Mouse (Mus musculus) lung, postnatal 0 days (tissue): ENCODE results near the gene Hdac7. TPM values are rescaled to one million over a fixed set of nuclear protein-coding genes. Genes with fewer than 3 reads are reported as not detected.

ENCODE experiments used
- ATAC-seq: fragments of 200-750 bp; cut with Nextera tagmentation; 2 replicates; pipeline ENCODE4 v1.8.0; 2017; ENCODE audit warnings: moderate library complexity
- DNase-seq: peaks from one replicate; pipeline ENCODE4 v3.0.0-alpha.2; 2016; ENCODE audit warnings: low spot score
- H3K27ac ChIP-seq: fragments of 300-500 bp; sonication (generic); 2 replicates; pipeline ENCODE4 v1.5.1; 2014; ENCODE audit warnings: antibody characterized with exemption, mild to moderate bottlenecking, low read length, mixed read lengths
- H3K27me3 ChIP-seq: fragments of 300-500 bp; sonication (generic); replicated peaks from 2 replicates; pipeline ENCODE4 v1.6.1; 2014; ENCODE audit warnings: low read length, mixed read lengths; ENCODE audit not compliant: insufficient read depth
- H3K36me3 ChIP-seq: fragments of 300-500 bp; sonication (generic); 2 replicates; pipeline ENCODE4 v1.6.1; 2014; ENCODE audit warnings: low read length, mixed read lengths; ENCODE audit not compliant: insufficient read depth
- H3K4me1 ChIP-seq: fragments of 300-500 bp; sonication (generic); 2 replicates; pipeline ENCODE4 v1.6.1; 2014; ENCODE audit warnings: antibody characterized with exemption, low read depth, low read length, mixed read lengths; ENCODE audit not compliant: insufficient read depth
- H3K4me2 ChIP-seq: fragments of 300-500 bp; sonication (generic); replicated peaks from 2 replicates; pipeline ENCODE4 v1.6.1; 2014; ENCODE audit warnings: low read depth, mild to moderate bottlenecking, low read length, moderate library complexity, mixed read lengths
- H3K4me3 ChIP-seq: fragments of 300-500 bp; sonication (generic); 2 replicates; pipeline ENCODE4 v1.5.1; 2014; ENCODE audit warnings: low read depth, low read length
- H3K9ac ChIP-seq: fragments of 300-500 bp; sonication (generic); replicated peaks from 2 replicates; pipeline ENCODE4 v1.6.1; 2014; ENCODE audit warnings: low read depth, mild to moderate bottlenecking
- H3K9me3 ChIP-seq: fragments of 300-500 bp; sonication (generic); 2 replicates; pipeline ENCODE4 v1.6.1; 2016; ENCODE audit warnings: low read length, mixed read lengths
- CTCF ChIP-seq: IDR thresholded peaks from 2 replicates; pipeline ENCODE4 v1.5.1; 2016; ENCODE audit warnings: antibody characterized with exemption, mild to moderate bottlenecking
- EP300 ChIP-seq: IDR thresholded peaks from 2 replicates; pipeline ENCODE4 v1.6.1; 2016; ENCODE audit warnings: antibody characterized with exemption, mild to moderate bottlenecking, control low read depth
- WGBS: fragments of 180-500 bp; shearing (Covaris S2); extraction: QIAGEN DNeasy Blood & Tissue Kit; methylation state at CpG from one replicate; pipeline ENCODE4 v1.1.7; 2014; 5-methylcytosine and 5-hydroxymethylcytosine counted together
- polyA plus RNA-seq: library from polyadenylated mRNA; unstranded; fragments of >200 nt; fragmentation: Nextera tagmentation; extraction: Ambion mirVana; gene quantifications from 2 replicates; pipeline ENCODE4 v1.2.1, GENCODE M21; 2015

The Hdac7 gene
- polyA plus RNA-seq, 1 experiment from 2014 or later, result 43.2 TPM

DNA sequence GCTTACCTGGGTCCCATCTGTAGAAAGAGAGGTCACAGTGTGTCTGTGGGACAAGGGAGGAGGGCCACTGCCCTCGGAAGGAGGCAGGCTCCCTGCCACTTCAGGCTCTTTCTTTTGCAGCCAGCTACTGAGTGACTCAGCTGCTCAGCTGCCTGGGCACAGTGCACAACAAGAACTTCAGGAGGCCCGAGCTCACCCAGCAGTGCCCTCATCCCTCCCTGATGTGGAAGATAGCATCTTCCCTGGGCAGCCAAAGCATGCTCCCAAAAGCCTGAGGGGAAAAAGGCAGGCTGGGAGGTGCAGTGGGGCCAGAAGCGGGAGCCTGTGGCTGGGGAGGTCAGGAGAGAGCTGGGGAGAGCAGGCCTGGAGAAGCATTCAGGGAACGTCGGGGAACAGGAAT is 29.6 kb downstream of the Hdac7 start:
- WGBS, result 30% methylated on average over 5 of the region's 5 CpGs
- DNase-seq, result no peak
- no peaks in the 10 kb centered on the region for H3K9me3 ChIP-seq
- peak overlapping the region; percentile 8; the same call in 1 of the 2 replicates for H3K9ac ChIP-seq
- no peak overlapping the region for H3K4me2 ChIP-seq
- H3K36me3 ChIP-seq, result peaks cover 10% of the 10 kb centered on the region
- H3K4me3 ChIP-seq, result no peak overlapping the region
- no peaks in the 10 kb centered on the region for H3K27me3 ChIP-seq
- H3K27ac ChIP-seq, result peak overlapping the region; percentile 57
- ATAC-seq, result no peak
- peaks cover 20% of the 10 kb centered on the region for H3K4me1 ChIP-seq
- TF ChIP-seq EP300 (no peak), CTCF (no peak)

GRCm38 (mm10) chr15:97813452-97814204 is 30.7 kb downstream of the Hdac7 start:
- Histone ChIP-seq H3K27ac (no peak overlapping the region), H3K36me3 (peaks cover 20% of the 10 kb centered on the region), H3K9ac (no peak overlapping the region), H3K4me3 (no peak overlapping the region), H3K27me3 (no peaks in the 10 kb centered on the region), H3K9me3 (no peaks in the 10 kb centered on the region), H3K4me1 (peaks cover 20% of the 10 kb centered on the region), H3K4me2 (no peak overlapping the region)
- DNase-seq, result no peak
- ATAC-seq, result peak; percentile 21; the same call in 1 of the 2 replicates
- 30% methylated on average over 21 of the region's 21 CpGs for WGBS
- TF ChIP-seq CTCF (no peak), EP300 (no peak)

GRCm38 (mm10) chr15:97812875-97813274 is 31.4 kb downstream of the Hdac7 start:
- peaks cover 20% of the 10 kb centered on the region for H3K4me1 ChIP-seq
- H3K36me3 ChIP-seq, result peaks cover 27% of the 10 kb centered on the region
- no peak for ATAC-seq
- TF ChIP-seq CTCF (no peak), EP300 (no peak)
- no peak overlapping the region for H3K9ac ChIP-seq
- no peak for DNase-seq
- H3K4me3 ChIP-seq, result no peak overlapping the region
- WGBS, result 68% methylated on average over 7 of the region's 7 CpGs
- H3K27me3 ChIP-seq, result no peaks in the 10 kb centered on the region
- no peaks in the 10 kb centered on the region for H3K9me3 ChIP-seq
- no peak overlapping the region for H3K4me2 ChIP-seq
- peak overlapping the region; percentile 32; the same call in 1 of the 2 replicates for H3K27ac ChIP-seq

DNA sequence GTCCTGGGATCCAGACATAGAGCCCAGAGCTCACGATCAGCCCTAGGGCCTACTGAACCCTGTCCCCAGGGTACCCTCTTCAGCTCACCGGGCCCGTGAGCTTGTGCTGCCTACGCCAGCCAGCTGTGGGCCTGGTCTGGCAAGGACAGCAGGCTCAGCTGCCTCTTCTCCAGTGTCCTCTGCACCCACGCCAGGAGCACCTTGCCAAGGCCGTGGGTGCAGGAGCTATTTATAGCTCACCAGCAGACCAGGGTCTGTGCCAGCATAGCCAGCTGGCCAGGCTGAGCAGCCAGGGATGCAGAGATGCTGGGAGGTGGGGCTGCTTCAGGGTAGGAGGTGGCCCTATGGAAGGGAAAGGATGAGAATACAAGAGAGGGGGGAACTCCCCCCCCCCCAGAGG is 32.2 kb downstream of the Hdac7 start:
- no peak for DNase-seq
- 0 out of 2 replicates have a peak overlapping the region, but pooled peaks have one; percentile 23 for H3K9ac ChIP-seq

DNA sequence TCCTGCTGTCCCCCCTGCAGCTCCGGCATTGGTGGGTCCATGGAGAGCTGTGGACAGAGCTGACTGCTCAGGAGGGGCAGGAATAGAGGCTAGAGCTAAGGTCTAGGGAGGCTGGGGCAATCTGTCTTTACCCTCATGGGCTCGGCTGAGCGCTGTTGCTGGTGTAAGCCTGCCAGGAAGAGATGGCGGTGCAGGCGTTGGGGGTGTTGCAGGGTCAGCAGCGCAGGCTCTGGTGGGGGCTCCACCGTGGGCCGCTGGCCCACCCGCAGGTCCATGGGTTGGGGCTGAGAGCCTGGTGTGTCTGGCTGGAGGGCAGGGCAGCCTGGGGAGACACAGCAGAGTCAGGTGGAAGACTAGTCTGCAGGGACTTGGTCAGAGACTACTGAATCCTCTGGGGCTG is 33.0 kb downstream of the Hdac7 start:
- H3K4me1 ChIP-seq, result peaks cover 20% of the 10 kb centered on the region
- no peak for DNase-seq
- TF ChIP-seq CTCF (no peak), EP300 (no peak)
- no peaks in the 10 kb centered on the region for H3K27me3 ChIP-seq
- WGBS, result 89% methylated on average over 9 of the region's 9 CpGs
- no peak overlapping the region for H3K4me2 ChIP-seq
- ATAC-seq, result no peak
- H3K9ac ChIP-seq, result no peak overlapping the region
- no peaks in the 10 kb centered on the region for H3K9me3 ChIP-seq
- peaks cover 37% of the 10 kb centered on the region for H3K36me3 ChIP-seq
- no peak overlapping the region for H3K27ac ChIP-seq
- no peak overlapping the region for H3K4me3 ChIP-seq

More for the DNA sequence above, 32.2 kb downstream of the Hdac7 start:
- ATAC-seq, result peak; percentile 31
- TF ChIP-seq EP300 (no peak), CTCF (no peak)
- 0 out of 2 replicates have a peak overlapping the region, but pooled peaks have one; percentile 14 for H3K27ac ChIP-seq
- no peak overlapping the region for H3K4me2 ChIP-seq
- 46% methylated on average over 6 of the region's 6 CpGs for WGBS
- H3K4me1 ChIP-seq, result peaks cover 20% of the 10 kb centered on the region
- no peak overlapping the region for H3K4me3 ChIP-seq
- peaks cover 30% of the 10 kb centered on the region for H3K36me3 ChIP-seq
- H3K9me3 ChIP-seq, result no peaks in the 10 kb centered on the region
- H3K27me3 ChIP-seq, result no peaks in the 10 kb centered on the region

DNA sequence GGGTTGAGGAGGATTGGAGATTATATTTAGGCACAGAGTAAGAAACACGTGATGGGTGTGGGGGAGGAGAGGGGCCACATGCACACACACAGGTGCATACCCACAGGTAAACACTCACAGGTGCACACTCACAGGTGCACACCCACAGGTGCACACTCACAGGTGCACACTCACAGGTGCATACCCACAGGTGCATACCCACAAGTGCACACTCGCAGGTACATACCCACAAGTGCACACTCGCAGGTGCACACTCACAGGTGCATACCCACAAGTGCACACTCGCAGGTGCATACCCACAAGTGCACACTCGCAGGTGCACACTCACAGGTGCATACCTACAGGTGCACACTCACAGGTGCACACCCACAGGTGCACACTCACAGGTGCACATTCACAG is 33.9 kb downstream of the Hdac7 start:
- Histone ChIP-seq H3K4me2 (no peak overlapping the region), H3K9ac (no peak overlapping the region), H3K4me3 (no peak overlapping the region), H3K9me3 (no peaks in the 10 kb centered on the region), H3K27ac (no peak overlapping the region), H3K4me1 (peaks cover 20% of the 10 kb centered on the region), H3K36me3 (peaks cover 37% of the 10 kb centered on the region), H3K27me3 (no peaks in the 10 kb centered on the region)
- no peak for DNase-seq
- no peak for ATAC-seq
- 85% methylated on average over 5 of the region's 5 CpGs for WGBS
- TF ChIP-seq EP300 (no peak), CTCF (no peak)
